Mouse (Mus musculus) limb, embryonic 15.5 days (tissue): ENCODE data around the gene Arhgef28. TPM values are rescaled to one million over a fixed set of nuclear protein-coding genes. Genes with fewer than 3 reads are reported as not detected.
A peak's percentile ranks its signal among the peaks of the same experiment; 100 is the strongest.

Experiments
- ATAC-seq: fragments of 200-750 bp; cut with Nextera tagmentation; 2 replicates; pipeline ENCODE4 v1.8.0; 2017; ENCODE audit warnings: low read depth, moderate TSS enrichment; ENCODE audit not compliant: insufficient number of reproducible peaks, low FRiP score, low TSS enrichment
- H3K27ac ChIP-seq: fragments of 300-500 bp; sonication (generic); 2 replicates; pipeline ENCODE4 v1.5.1; 2015; ENCODE audit warnings: moderate library complexity, mild to moderate bottlenecking, inconsistent platforms
- H3K27me3 ChIP-seq: fragments of 300-500 bp; sonication (generic); 2 replicates; pipeline ENCODE4 v1.6.1; 2015; ENCODE audit warnings: inconsistent platforms
- H3K36me3 ChIP-seq: fragments of 300-500 bp; sonication (generic); 2 replicates; pipeline ENCODE4 v1.6.1; 2015; ENCODE audit warnings: inconsistent platforms
- H3K4me1 ChIP-seq: fragments of 300-500 bp; sonication (generic); 2 replicates; pipeline ENCODE4 v1.6.1; 2015; ENCODE audit warnings: inconsistent platforms
- H3K4me2 ChIP-seq: fragments of 300-500 bp; sonication (generic); 2 replicates; pipeline ENCODE4 v1.6.1; 2015; ENCODE audit warnings: mild to moderate bottlenecking, inconsistent platforms
- H3K4me3 ChIP-seq: fragments of 300-500 bp; sonication (generic); 2 replicates; pipeline ENCODE4 v1.5.1; 2015; ENCODE audit warnings: mild to moderate bottlenecking, inconsistent platforms
- H3K9ac ChIP-seq: fragments of 300-500 bp; sonication (generic); 2 replicates; pipeline ENCODE4 v1.6.1; 2015; ENCODE audit warnings: inconsistent platforms
- H3K9me3 ChIP-seq: fragments of 300-500 bp; sonication (generic); 2 replicates; pipeline ENCODE4 v1.6.1; 2016; ENCODE audit warnings: inconsistent platforms
- WGBS: fragments of 180-500 bp; shearing (Covaris S2); methylation state at CpG from one replicate; pipeline ENCODE4 v1.1.7; 2015; 5-methylcytosine and 5-hydroxymethylcytosine counted together
- polyA plus RNA-seq: library from polyadenylated mRNA; unstranded; fragments of >200 nt; fragmentation: Nextera tagmentation; extraction: Ambion mirVana; gene quantifications from 2 replicates; pipeline ENCODE4 v1.2.1, GENCODE M21; 2015

Arhgef28 gene
- polyA plus RNA-seq, 1 experiment from 2014 or later: 15.0 TPM

GRCm38 (mm10) chr13:98210137-98210536, 3.9 kb upstream of the Arhgef28 start:
- H3K27ac ChIP-seq: no peak overlapping the region
- ATAC-seq: no peak
- 79% methylated on average over 7 of the region's 7 CpGs for WGBS

GRCm38 (mm10) chr13:98208842-98209241, 2.6 kb upstream of the Arhgef28 start:
- Histone ChIP-seq H3K4me2 (no peak overlapping the region), H3K36me3 (no peaks in the 10 kb centered on the region), H3K9ac (no peak overlapping the region), H3K27ac (no peak overlapping the region), H3K4me1 (peaks cover 11% of the 10 kb centered on the region), H3K4me3 (no peak overlapping the region), H3K9me3 (no peaks in the 10 kb centered on the region), H3K27me3 (peaks cover 6% of the 10 kb centered on the region)
- 37% methylated on average over 9 of the region's 9 CpGs for WGBS
- no peak for ATAC-seq

More at GRCm38 (mm10) chr13:98210137-98210536, 3.9 kb upstream of the Arhgef28 start:
- H3K4me2 ChIP-seq: no peak overlapping the region
- H3K9ac ChIP-seq: no peak overlapping the region
- peaks cover 6% of the 10 kb centered on the region for H3K27me3 ChIP-seq
- H3K36me3 ChIP-seq: no peaks in the 10 kb centered on the region
- H3K4me1 ChIP-seq: peaks cover 9% of the 10 kb centered on the region
- no peaks in the 10 kb centered on the region for H3K9me3 ChIP-seq
- no peak overlapping the region for H3K4me3 ChIP-seq

GRCm38 (mm10) chr13:98206546-98206870, 269 bp upstream of the Arhgef28 start:
- H3K4me3 ChIP-seq: peak overlapping the region; percentile 60
- 1% methylated on average over 13 of the region's 13 CpGs for WGBS
- H3K36me3 ChIP-seq: no peaks in the 10 kb centered on the region
- no peaks in the 10 kb centered on the region for H3K9me3 ChIP-seq
- H3K27ac ChIP-seq: peak overlapping the region; percentile 57; the same call in 1 of the 2 replicates
- no peak for ATAC-seq
- H3K27me3 ChIP-seq: peaks cover 6% of the 10 kb centered on the region
- peak overlapping the region; percentile 98 for H3K4me2 ChIP-seq
- peak overlapping the region; percentile 45 for H3K9ac ChIP-seq
- peaks cover 11% of the 10 kb centered on the region for H3K4me1 ChIP-seq

GRCm38 (mm10) chr13:98205111-98205510, 1.1 kb downstream of the Arhgef28 start:
- no peak for ATAC-seq
- H3K9ac ChIP-seq: no peak overlapping the region
- H3K27ac ChIP-seq: no peak overlapping the region
- H3K9me3 ChIP-seq: no peaks in the 10 kb centered on the region
- H3K27me3 ChIP-seq: peaks cover 6% of the 10 kb centered on the region
- 24% methylated on average over 8 of the region's 8 CpGs for WGBS
- H3K36me3 ChIP-seq: no peaks in the 10 kb centered on the region
- H3K4me2 ChIP-seq: peak overlapping the region; percentile 98
- peak overlapping the region; percentile 60 for H3K4me3 ChIP-seq
- H3K4me1 ChIP-seq: peaks cover 11% of the 10 kb centered on the region

- H3K27ac ChIP-seq: no peak overlapping the region
- H3K4me3 ChIP-seq: no peak overlapping the region
- peaks cover 6% of the 10 kb centered on the region for H3K27me3 ChIP-seq
- no peaks in the 10 kb centered on the region for H3K36me3 ChIP-seq
- H3K4me1 ChIP-seq: peaks cover 11% of the 10 kb centered on the region
- H3K4me2 ChIP-seq: no peak overlapping the region
- no peak overlapping the region for H3K9ac ChIP-seq
- WGBS: 86% methylated on average over 8 of the region's 8 CpGs
- no peak for ATAC-seq
- no peaks in the 10 kb centered on the region for H3K9me3 ChIP-seq
These were observed 1.9 kb downstream of the Arhgef28 start for GRCm38 (mm10) chr13:98204371-98204770.

- no peak overlapping the region for H3K9ac ChIP-seq
- H3K4me2 ChIP-seq: no peak overlapping the region
- WGBS: 60% methylated on average over 9 of the region's 9 CpGs
- no peaks in the 10 kb centered on the region for H3K9me3 ChIP-seq
- no peak overlapping the region for H3K4me3 ChIP-seq
- no peak for ATAC-seq
- peaks cover 10% of the 10 kb centered on the region for H3K4me1 ChIP-seq
- H3K27ac ChIP-seq: no peak overlapping the region
- no peaks in the 10 kb centered on the region for H3K27me3 ChIP-seq
- H3K36me3 ChIP-seq: no peaks in the 10 kb centered on the region
These were observed 4.8 kb downstream of the Arhgef28 start for GRCm38 (mm10) chr13:98201436-98201835.

- Histone ChIP-seq H3K27me3 (no peaks in the 10 kb centered on the region), H3K36me3 (no peaks in the 10 kb centered on the region), H3K9ac (no peak overlapping the region), H3K27ac (no peak overlapping the region), H3K4me2 (no peak overlapping the region), H3K4me3 (no peak overlapping the region), H3K9me3 (no peaks in the 10 kb centered on the region), H3K4me1 (no peaks in the 10 kb centered on the region)
- WGBS: 57% methylated on average over 10 of the region's 10 CpGs
- ATAC-seq: no peak
These were observed 13.6 kb downstream of the Arhgef28 start for GRCm38 (mm10) chr13:98192596-98192995.

GRCm38 (mm10) chr13:98188500-98188899, 17.7 kb downstream of the Arhgef28 start:
- no peak overlapping the region for H3K4me2 ChIP-seq
- H3K4me1 ChIP-seq: no peaks in the 10 kb centered on the region
- ATAC-seq: no peak
- no peaks in the 10 kb centered on the region for H3K9me3 ChIP-seq
- no peak overlapping the region for H3K27ac ChIP-seq
- H3K4me3 ChIP-seq: no peak overlapping the region
- WGBS: 99% methylated on average over 2 of the region's 2 CpGs
- H3K9ac ChIP-seq: no peak overlapping the region
- no peaks in the 10 kb centered on the region for H3K27me3 ChIP-seq
- no peaks in the 10 kb centered on the region for H3K36me3 ChIP-seq

- Histone ChIP-seq H3K27ac (no peak overlapping the region), H3K36me3 (no peaks in the 10 kb centered on the region), H3K4me3 (no peak overlapping the region), H3K9ac (no peak overlapping the region), H3K4me2 (no peak overlapping the region), H3K27me3 (no peaks in the 10 kb centered on the region), H3K4me1 (no peaks in the 10 kb centered on the region), H3K9me3 (no peaks in the 10 kb centered on the region)
- 98% methylated on average over 1 of the region's 1 CpGs for WGBS
- ATAC-seq: no peak
These were observed 18.3 kb downstream of the Arhgef28 start for GRCm38 (mm10) chr13:98187904-98188303.

- ATAC-seq: no peak
- no peak overlapping the region for H3K4me2 ChIP-seq
- no peaks in the 10 kb centered on the region for H3K4me1 ChIP-seq
- no peaks in the 10 kb centered on the region for H3K36me3 ChIP-seq
- WGBS: 49% methylated on average over 5 of the region's 5 CpGs
- no peaks in the 10 kb centered on the region for H3K27me3 ChIP-seq
- no peaks in the 10 kb centered on the region for H3K9me3 ChIP-seq
- no peak overlapping the region for H3K27ac ChIP-seq
- H3K9ac ChIP-seq: no peak overlapping the region
- H3K4me3 ChIP-seq: no peak overlapping the region
These were observed 20.1 kb downstream of the Arhgef28 start for GRCm38 (mm10) chr13:98186179-98186578.

- WGBS: 51% methylated on average over 3 of the region's 3 CpGs
- Histone ChIP-seq H3K4me1 (no peaks in the 10 kb centered on the region), H3K27ac (no peak overlapping the region), H3K9me3 (no peaks in the 10 kb centered on the region), H3K36me3 (no peaks in the 10 kb centered on the region), H3K27me3 (no peaks in the 10 kb centered on the region), H3K4me2 (no peak overlapping the region), H3K4me3 (no peak overlapping the region), H3K9ac (no peak overlapping the region)
- no peak for ATAC-seq
These were observed 21.6 kb downstream of the Arhgef28 start for GRCm38 (mm10) chr13:98184632-98185031.

- Histone ChIP-seq H3K4me3 (no peak overlapping the region), H3K27ac (no peak overlapping the region), H3K9me3 (no peaks in the 10 kb centered on the region), H3K27me3 (no peaks in the 10 kb centered on the region), H3K9ac (no peak overlapping the region), H3K4me2 (no peak overlapping the region), H3K36me3 (no peaks in the 10 kb centered on the region), H3K4me1 (no peaks in the 10 kb centered on the region)
- 74% methylated on average over 21 of the region's 21 CpGs for WGBS
- no peak for ATAC-seq
These were observed 22.9 kb downstream of the Arhgef28 start for GRCm38 (mm10) chr13:98183157-98183878.

GRCm38 (mm10) chr13:98182330-98182729, 23.9 kb downstream of the Arhgef28 start:
- no peak for ATAC-seq
- Histone ChIP-seq H3K9me3 (no peaks in the 10 kb centered on the region), H3K27me3 (no peaks in the 10 kb centered on the region), H3K4me3 (no peak overlapping the region), H3K4me1 (no peaks in the 10 kb centered on the region), H3K36me3 (no peaks in the 10 kb centered on the region), H3K27ac (no peak overlapping the region), H3K9ac (no peak overlapping the region), H3K4me2 (no peak overlapping the region)
- 85% methylated on average over 11 of the region's 11 CpGs for whole genome bisulfite sequencing
